Mouse (Mus musculus): ENCODE measurements at regions not wholly inside any gene's neighbourhood (a gene's known extent, or its start where the extent isn't known, plus 50 kb on each side); places are given as distances from the start of the nearest gene placed in this dataset.

- H3K36me3 ChIP-seq (replicated peaks; ENCODE audit: low read length): no peaks in the 10 kb centered on the region
- H3K9me3 ChIP-seq: peaks cover 11% of the 10 kb centered on the region; the same call in 1 of the 2 replicates
- TF ChIP-seq FLI1 (IDR thresholded peaks at IDR 0.05; ENCODE audit: low read length): no peak
- no peak for TF ChIP-seq GATA1 (IDR thresholded peaks at IDR 0.05; ENCODE audit: borderline replicate concordance, low read length)
- H3K4me3 ChIP-seq (replicated peaks): no peak overlapping the region
- H3K27me3 ChIP-seq (replicated peaks): no peaks in the 10 kb centered on the region
- H3K4me1 ChIP-seq: no peaks in the 10 kb centered on the region
Measured at GRCm38 (mm10) chr17:15991916-15992315, 161.1 kb upstream of the Rgmb start.

GRCm38 (mm10) chr17:15990303-15990702 is 159.5 kb upstream of the Rgmb start:
- no peak for TF ChIP-seq GATA1 (IDR thresholded peaks at IDR 0.05; ENCODE audit: borderline replicate concordance, low read length)
- no peak for TF ChIP-seq FLI1 (IDR thresholded peaks at IDR 0.05; ENCODE audit: low read length)

GRCm38 (mm10) chr17:15981558-15981957 is 150.7 kb upstream of the Rgmb start:
- no peak for TF ChIP-seq FLI1 (IDR thresholded peaks at IDR 0.05; ENCODE audit: low read length)
- no peak for TF ChIP-seq GATA1 (IDR thresholded peaks at IDR 0.05; ENCODE audit: borderline replicate concordance, low read length)
- Histone ChIP-seq H3K9me3 (no peaks in the 10 kb centered on the region), H3K4me1 (no peaks in the 10 kb centered on the region), H3K36me3 (replicated peaks; ENCODE audit: low read length) (no peaks in the 10 kb centered on the region), H3K4me3 (replicated peaks) (no peak overlapping the region), H3K27me3 (replicated peaks) (no peaks in the 10 kb centered on the region)

More at GRCm38 (mm10) chr17:15990303-15990702, 159.5 kb upstream of the Rgmb start:
- Histone ChIP-seq H3K9me3 (peaks cover 11% of the 10 kb centered on the region; the same call in 1 of the 2 replicates), H3K36me3 (replicated peaks; ENCODE audit: low read length) (no peaks in the 10 kb centered on the region), H3K4me1 (no peaks in the 10 kb centered on the region), H3K4me3 (replicated peaks) (no peak overlapping the region), H3K27me3 (replicated peaks) (no peaks in the 10 kb centered on the region)

GRCm38 (mm10) chr17:15977374-15978031 is 146.7 kb upstream of the Rgmb start:
- no peaks in the 10 kb centered on the region for H3K4me1 ChIP-seq
- H3K4me3 ChIP-seq (replicated peaks): no peak overlapping the region
- H3K9me3 ChIP-seq: no peaks in the 10 kb centered on the region
- no peaks in the 10 kb centered on the region for H3K36me3 ChIP-seq (replicated peaks; ENCODE audit: low read length)
- H3K27me3 ChIP-seq (replicated peaks): no peaks in the 10 kb centered on the region
- TF ChIP-seq GATA1 (IDR thresholded peaks at IDR 0.05; ENCODE audit: borderline replicate concordance, low read length): no peak
- no peak for TF ChIP-seq FLI1 (IDR thresholded peaks at IDR 0.05; ENCODE audit: low read length)

GRCm38 (mm10) chr17:15971351-15971685 is 140.5 kb upstream of the Rgmb start:
- H3K4me1 ChIP-seq: no peaks in the 10 kb centered on the region

GRCm38 (mm10) chr17:15970481-15971350 is 139.9 kb upstream of the Rgmb start:
- no peaks in the 10 kb centered on the region for H3K4me1 ChIP-seq
- no peak overlapping the region for H3K4me3 ChIP-seq (replicated peaks)
- TF ChIP-seq GATA1 (IDR thresholded peaks at IDR 0.05; ENCODE audit: borderline replicate concordance, low read length) (no peak), FLI1 (IDR thresholded peaks at IDR 0.05; ENCODE audit: low read length) (no peak)
- no peaks in the 10 kb centered on the region for H3K9me3 ChIP-seq
- H3K27me3 ChIP-seq (replicated peaks): no peaks in the 10 kb centered on the region
- no peaks in the 10 kb centered on the region for H3K36me3 ChIP-seq (replicated peaks; ENCODE audit: low read length)

More at GRCm38 (mm10) chr17:15971351-15971685, 140.5 kb upstream of the Rgmb start:
- Histone ChIP-seq H3K27me3 (replicated peaks) (no peaks in the 10 kb centered on the region), H3K9me3 (no peaks in the 10 kb centered on the region), H3K36me3 (replicated peaks; ENCODE audit: low read length) (no peaks in the 10 kb centered on the region), H3K4me3 (replicated peaks) (no peak overlapping the region)
- TF ChIP-seq FLI1 (IDR thresholded peaks at IDR 0.05; ENCODE audit: low read length) (no peak), GATA1 (IDR thresholded peaks at IDR 0.05; ENCODE audit: borderline replicate concordance, low read length) (no peak)

- Histone ChIP-seq H3K4me3 (replicated peaks) (no peak overlapping the region), H3K36me3 (replicated peaks; ENCODE audit: low read length) (no peaks in the 10 kb centered on the region), H3K9me3 (no peaks in the 10 kb centered on the region), H3K27me3 (replicated peaks) (no peaks in the 10 kb centered on the region), H3K4me1 (no peaks in the 10 kb centered on the region)
- no peak for TF ChIP-seq GATA1 (IDR thresholded peaks at IDR 0.05; ENCODE audit: borderline replicate concordance, low read length)
- no peak for TF ChIP-seq FLI1 (IDR thresholded peaks at IDR 0.05; ENCODE audit: low read length)
Measured at GRCm38 (mm10) chr17:15968331-15968730, 137.5 kb upstream of the Rgmb start.

- Histone ChIP-seq H3K4me1 (no peaks in the 10 kb centered on the region), H3K4me3 (replicated peaks) (no peak overlapping the region), H3K27me3 (replicated peaks) (no peaks in the 10 kb centered on the region), H3K36me3 (replicated peaks; ENCODE audit: low read length) (no peaks in the 10 kb centered on the region), H3K9me3 (no peaks in the 10 kb centered on the region)
- TF ChIP-seq GATA1 (IDR thresholded peaks at IDR 0.05; ENCODE audit: borderline replicate concordance, low read length) (no peak), FLI1 (IDR thresholded peaks at IDR 0.05; ENCODE audit: low read length) (no peak)
Measured at GRCm38 (mm10) chr17:15955656-15956055, 124.8 kb upstream of the Rgmb start.

GRCm38 (mm10) chr17:15951641-15952040 is 120.8 kb upstream of the Rgmb start:
- TF ChIP-seq GATA1 (IDR thresholded peaks at IDR 0.05; ENCODE audit: borderline replicate concordance, low read length) (no peak), FLI1 (IDR thresholded peaks at IDR 0.05; ENCODE audit: low read length) (no peak)
- no peak overlapping the region for H3K4me3 ChIP-seq (replicated peaks)
- H3K4me1 ChIP-seq: no peaks in the 10 kb centered on the region
- H3K27me3 ChIP-seq (replicated peaks): no peaks in the 10 kb centered on the region
- H3K36me3 ChIP-seq (replicated peaks; ENCODE audit: low read length): no peaks in the 10 kb centered on the region
- no peaks in the 10 kb centered on the region for H3K9me3 ChIP-seq

GRCm38 (mm10) chr17:15949753-15950152 is 118.9 kb upstream of the Rgmb start:
- TF ChIP-seq FLI1 (IDR thresholded peaks at IDR 0.05; ENCODE audit: low read length): no peak
- no peaks in the 10 kb centered on the region for H3K36me3 ChIP-seq (replicated peaks; ENCODE audit: low read length)

More at GRCm38 (mm10) chr17:15949753-15950152, 118.9 kb upstream of the Rgmb start:
- Histone ChIP-seq H3K4me1 (no peaks in the 10 kb centered on the region), H3K4me3 (replicated peaks) (no peak overlapping the region), H3K27me3 (replicated peaks) (no peaks in the 10 kb centered on the region), H3K9me3 (no peaks in the 10 kb centered on the region)
